Mouse (Mus musculus) megakaryocyte, embryonic 14.5 days (primary cell): ENCODE data around the gene Slco1a6.

Experiments
- FLI1 ChIP-seq: IDR thresholded peaks from 2 replicates; pipeline ENCODE4 v1.6.1; 2012; ENCODE audit warnings: low read length, inconsistent platforms, mixed read lengths
- GATA1 ChIP-seq: IDR thresholded peaks from 3 replicates; pipeline ENCODE4 v1.6.1; 2012; ENCODE audit warnings: mixed read lengths, low read length, inconsistent platforms, borderline replicate concordance

GRCm38 (mm10) chr6:142035771-142036170 lies 172.6 kb downstream of the Slco1a6 start:
- TF ChIP-seq GATA1 (no peak), FLI1 (no peak)
